Mouse (Mus musculus): ENCODE data around the gene Snrk. TPM values are rescaled to one million over a fixed set of nuclear protein-coding genes. Genes with fewer than 3 reads are reported as not detected.
A peak's percentile ranks its signal among the peaks of the same experiment; 100 is the strongest.

Snrk gene
- total RNA-seq (2021) = 10 to 100 TPM; 45.3 to 58.3 TPM
- long read RNA-seq, experiment 1, full-length matches to known transcripts = 15 of 88 reads
- long read RNA-seq, experiment 1, partial matches to known transcripts = 0 of 88 reads
- long read RNA-seq, experiment 1, other reads (novel, unspliced or antisense) = 73 of 88 reads
- long read RNA-seq, experiment 2, full-length matches to known transcripts = 4 of 45 reads
- long read RNA-seq, experiment 2, partial matches to known transcripts = 6 of 45 reads
- long read RNA-seq, experiment 2, other reads (novel, unspliced or antisense) = 35 of 45 reads

GRCm38 (mm10) chr9:122117112-122117616, at the start of gene Snrk:
Gene Snrk (plus strand): TSS chr9:122117266.
- DNase-seq (ENCODE audit: low spot score) = peak; percentile 81

- no peak for DNase-seq (ENCODE audit: low spot score)
Measured at GRCm38 (mm10) chr9:122067654-122068053, 49.4 kb upstream of the Snrk start.

GRCm38 (mm10) chr9:122069560-122070174, 47.4 kb upstream of the Snrk start:
- DNase-seq (ENCODE audit: low spot score) = no peak

- DNase-seq (ENCODE audit: low spot score) = no peak
Measured at GRCm38 (mm10) chr9:122073980-122074379, 43.1 kb upstream of the Snrk start.

GRCm38 (mm10) chr9:122074575-122074974, 42.5 kb upstream of the Snrk start:
- DNase-seq (ENCODE audit: low spot score) = no peak

GRCm38 (mm10) chr9:122078456-122078855, 38.6 kb upstream of the Snrk start:
- DNase-seq (ENCODE audit: low spot score) = no peak

GRCm38 (mm10) chr9:122083698-122084097, 33.4 kb upstream of the Snrk start:
- no peak for DNase-seq (ENCODE audit: low spot score)

- DNase-seq (ENCODE audit: low spot score) = peak; percentile 50
Measured at GRCm38 (mm10) chr9:122084175-122084574, 32.9 kb upstream of the Snrk start.

GRCm38 (mm10) chr9:122084636-122085035, 32.4 kb upstream of the Snrk start:
- DNase-seq (ENCODE audit: low spot score) = no peak

- DNase-seq (ENCODE audit: low spot score) = peak; percentile 21
Measured at GRCm38 (mm10) chr9:122085055-122085454, 32.0 kb upstream of the Snrk start.

- no peak for DNase-seq (ENCODE audit: low spot score)
Measured at GRCm38 (mm10) chr9:122085550-122086205, 31.4 kb upstream of the Snrk start.

- DNase-seq (ENCODE audit: low spot score) = no peak
Measured at GRCm38 (mm10) chr9:122087086-122087485, 30.0 kb upstream of the Snrk start.

- no peak for DNase-seq (ENCODE audit: low spot score)
Measured at GRCm38 (mm10) chr9:122091171-122091570, 25.9 kb upstream of the Snrk start.

GRCm38 (mm10) chr9:122091782-122092228, 25.3 kb upstream of the Snrk start:
- DNase-seq (ENCODE audit: low spot score) = no peak

GRCm38 (mm10) chr9:122094171-122094570, 22.9 kb upstream of the Snrk start:
- DNase-seq (ENCODE audit: low spot score) = no peak

- DNase-seq (ENCODE audit: low spot score) = no peak
Measured at GRCm38 (mm10) chr9:122096822-122097511, 20.1 kb upstream of the Snrk start.

- no peak for DNase-seq (ENCODE audit: low spot score)
Measured at GRCm38 (mm10) chr9:122097535-122097934, 19.5 kb upstream of the Snrk start.

- no peak for DNase-seq (ENCODE audit: low spot score)
Measured at GRCm38 (mm10) chr9:122100584-122101127, 16.4 kb upstream of the Snrk start.

GRCm38 (mm10) chr9:122101196-122101595, 15.9 kb upstream of the Snrk start:
- no peak for DNase-seq (ENCODE audit: low spot score)

- no peak for DNase-seq (ENCODE audit: low spot score)
Measured at GRCm38 (mm10) chr9:122103550-122104284, 13.3 kb upstream of the Snrk start.

Measured in gastrocnemius, adult 18-20 months (tissue).